Mouse (Mus musculus) myocyte (in vitro differentiated cells): Measurements from ENCODE around the gene Nr1h2.

Source experiments
- CEBPB ChIP-seq: IDR thresholded peaks from 2 replicates; pipeline ENCODE4 v1.6.1; 2011; ENCODE audit warnings: mild to moderate bottlenecking, moderate library complexity; ENCODE audit not compliant: poor library complexity, insufficient read depth, severe bottlenecking
- E2F4 ChIP-seq: IDR thresholded peaks from one replicate; pipeline ENCODE4 v1.6.1; 2011; ENCODE audit warnings: mild to moderate bottlenecking, control low read depth, moderate library complexity; ENCODE audit not compliant: insufficient read depth
- MAX ChIP-seq: IDR thresholded peaks from one replicate; pipeline ENCODE4 v1.6.1; 2011; ENCODE audit warnings: low read depth, mild to moderate bottlenecking, control low read depth
- MYOD1 ChIP-seq, 3 experiments: IDR thresholded peaks; one replicate each; pipeline ENCODE4 v1.6.1; 2011; ENCODE audit warnings: control low read depth in 2 of 3, low read depth in 2 of 3, mild to moderate bottlenecking in 2 of 3, moderate library complexity in 1 of 3; ENCODE audit not compliant: insufficient read length in 2 of 3, control insufficient read depth in 1 of 3
- MYOG ChIP-seq, 3 experiments: IDR thresholded peaks; one replicate each; pipeline ENCODE4 v1.6.1; 2011; ENCODE audit warnings: control low read depth in 2 of 3, low read depth in 2 of 3, mild to moderate bottlenecking in 2 of 3; ENCODE audit not compliant: insufficient read length in 2 of 3, control insufficient read depth in 1 of 3, insufficient read depth in 1 of 3
- POLR2A ChIP-seq: IDR thresholded peaks from one replicate; pipeline ENCODE4 v1.6.1; 2011; ENCODE audit warnings: low read depth, mild to moderate bottlenecking, control low read depth, moderate library complexity; ENCODE audit not compliant: insufficient read length
- POLR2AphosphoS2 ChIP-seq: IDR thresholded peaks from one replicate; pipeline ENCODE4 v1.6.1; 2011; ENCODE audit warnings: low read depth, control low read depth; ENCODE audit not compliant: insufficient read length
- REST ChIP-seq: IDR thresholded peaks from one replicate; pipeline ENCODE4 v1.6.1; 2011; ENCODE audit warnings: mild to moderate bottlenecking, control low read depth, moderate library complexity; ENCODE audit not compliant: insufficient read depth, insufficient read length
- SRF ChIP-seq: IDR thresholded peaks from one replicate; pipeline ENCODE4 v1.6.1; 2011; ENCODE audit warnings: low read depth; ENCODE audit not compliant: control insufficient read depth, insufficient read length
- TCF12 ChIP-seq: IDR thresholded peaks from one replicate; pipeline ENCODE4 v1.6.1; 2011; ENCODE audit warnings: mild to moderate bottlenecking, control low read depth; ENCODE audit not compliant: poor library complexity, insufficient read depth, severe bottlenecking
- TCF3 ChIP-seq: IDR thresholded peaks from one replicate; pipeline ENCODE4 v1.6.1; 2011; ENCODE audit warnings: low read depth, control low read depth; ENCODE audit not compliant: insufficient read length
- USF1 ChIP-seq: IDR thresholded peaks from one replicate; pipeline ENCODE4 v1.6.1; 2011; ENCODE audit warnings: low read depth, mild to moderate bottlenecking, control low read depth, moderate library complexity

GRCm38 (mm10) chr7:44586930-44587329 lies 33.2 kb upstream of the Nr1h2 start:
- TF ChIP-seq POLR2AphosphoS2 (no peak), POLR2A (no peak), E2F4 (no peak), MYOG (IDR thresholded peaks at IDR 0.05; ENCODE audit: control insufficient read depth in 1 of 3, insufficient read depth in 1 of 3, insufficient read length in 2 of 3, low read depth in 2 of 3) (no peak), MYOD1 (IDR thresholded peaks at IDR 0.05; ENCODE audit: control insufficient read depth in 1 of 3, insufficient read length in 2 of 3, low read depth in 2 of 3) (peak in 2 of 3 experiments; percentile 41 to 88), TCF3 (no peak), MAX (no peak), USF1 (no peak), TCF12 (no peak), SRF (no peak), CEBPB (no peak), REST (no peak)
